Mouse (Mus musculus) ovary, postnatal 36 days (tissue): ENCODE measurements around the gene Rpp30.

Experiments used
- DNase-seq: peaks from one replicate; pipeline ENCODE4 v3.0.0; 2022; ENCODE audit warnings: low spot score, mixed read lengths

Gene Rpp30

GRCm38 (mm10) chr19:36083262-36084225 lies at the start of gene Rpp30:
Gene Rpp30, plus strand, starts transcription at chr19:36083716.
- DNase-seq: peak; percentile 83

GRCm38 (mm10) chr19:36046046-36046445 lies 37.5 kb upstream of the Rpp30 start:
- DNase-seq: no peak

- no peak for DNase-seq
Observed at GRCm38 (mm10) chr19:36056502-36057221, 26.9 kb upstream of the Rpp30 start.

GRCm38 (mm10) chr19:36057231-36057811 lies 26.2 kb upstream of the Rpp30 start, which contains the start of gene Htr7:
Gene Htr7, minus strand, starts transcription at chr19:36057507.
- DNase-seq: peak; percentile 37

GRCm38 (mm10) chr19:36062801-36063529 lies 20.6 kb upstream of the Rpp30 start:
- no peak for DNase-seq

- DNase-seq: no peak
Observed at GRCm38 (mm10) chr19:36082606-36083261, 782 bp upstream of the Rpp30 start.

- no peak for DNase-seq
Observed at GRCm38 (mm10) chr19:36090781-36091180, 7.3 kb downstream of the Rpp30 start.

- no peak for DNase-seq
Observed at GRCm38 (mm10) chr19:36097194-36097593, 13.7 kb downstream of the Rpp30 start.

- DNase-seq: no peak
Observed at GRCm38 (mm10) chr19:36098265-36098664, 14.7 kb downstream of the Rpp30 start.

- no peak for DNase-seq
Observed at GRCm38 (mm10) chr19:36098916-36099315, 15.4 kb downstream of the Rpp30 start.

- DNase-seq: no peak
Observed at GRCm38 (mm10) chr19:36103909-36104308, 20.4 kb downstream of the Rpp30 start.

- no peak for DNase-seq
Observed at GRCm38 (mm10) chr19:36109318-36109944, 25.9 kb downstream of the Rpp30 start.

- DNase-seq: no peak
Observed at GRCm38 (mm10) chr19:36110465-36110864, 26.9 kb downstream of the Rpp30 start.

GRCm38 (mm10) chr19:36111054-36111895 lies 27.8 kb downstream of the Rpp30 start:
- no peak for DNase-seq

- no peak for DNase-seq
Observed at GRCm38 (mm10) chr19:36112007-36112406, 28.5 kb downstream of the Rpp30 start.

- DNase-seq: no peak
Observed at GRCm38 (mm10) chr19:36116185-36116584, 32.7 kb downstream of the Rpp30 start.

- DNase-seq: no peak
Observed at GRCm38 (mm10) chr19:36119219-36119618, 35.7 kb downstream of the Rpp30 start.

- no peak for DNase-seq
Observed at GRCm38 (mm10) chr19:36119783-36120471, 36.4 kb downstream of the Rpp30 start, which contains the start of gene Ankrd1. Gene Ankrd1, minus strand, starts transcription at chr19:36120099.

GRCm38 (mm10) chr19:36124203-36124602 lies 40.7 kb downstream of the Rpp30 start:
- no peak for DNase-seq
